Mouse (Mus musculus): ENCODE results near the gene AW146154. TPM values are rescaled to one million over a fixed set of nuclear protein-coding genes. Genes with fewer than 3 reads are reported as not detected.
"Not testable (repeated sequence)": the region's sequence is repeated elsewhere in the genome, so short reads cannot be mapped to it uniquely, and the experiment has no call there.

Gene AW146154
- polyA plus RNA-seq, 1 experiment, result 1.2 TPM

DNA sequence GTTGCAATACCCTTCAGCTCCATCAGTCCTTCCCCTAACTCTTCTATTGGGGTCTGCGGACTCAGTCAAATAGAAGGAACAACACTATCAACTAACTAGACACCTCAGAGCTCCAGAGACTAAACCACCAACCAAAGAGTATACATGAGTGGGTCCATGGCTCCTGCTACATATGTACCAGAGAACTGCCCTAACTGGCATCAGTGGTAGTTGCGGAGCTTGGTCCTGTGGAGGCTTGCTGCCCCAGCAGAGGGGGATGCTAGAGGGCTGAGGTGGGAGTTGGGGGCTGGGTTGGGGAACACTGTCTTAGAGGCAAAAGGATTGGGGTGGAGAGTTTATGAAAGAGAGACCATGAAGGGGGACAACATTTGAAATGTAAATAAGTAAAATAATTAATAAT is 1.8 kb downstream of the AW146154 start:
- Histone ChIP-seq H3K4me3 (ENCODE audit: control insufficient read depth, low read depth, low read length) (no peak overlapping the region), H3K27ac (ENCODE audit: control insufficient read depth, insufficient read depth, low read depth, low read length) (no peak overlapping the region), H3K27me3 (ENCODE audit: control insufficient read depth, insufficient read depth, low read length) (no peaks in the 10 kb centered on the region), H3K4me1 (ENCODE audit: control insufficient read depth, insufficient read depth, low read length) (peaks cover 4% of the 10 kb centered on the region), H3K36me3 (ENCODE audit: control insufficient read depth, insufficient read depth, low read length) (no peaks in the 10 kb centered on the region)
- no peak for TF ChIP-seq CTCF (IDR thresholded peaks at IDR 0.05; ENCODE audit: control insufficient read depth, insufficient read depth, insufficient replicate concordance, low read depth, low read length)

DNA sequence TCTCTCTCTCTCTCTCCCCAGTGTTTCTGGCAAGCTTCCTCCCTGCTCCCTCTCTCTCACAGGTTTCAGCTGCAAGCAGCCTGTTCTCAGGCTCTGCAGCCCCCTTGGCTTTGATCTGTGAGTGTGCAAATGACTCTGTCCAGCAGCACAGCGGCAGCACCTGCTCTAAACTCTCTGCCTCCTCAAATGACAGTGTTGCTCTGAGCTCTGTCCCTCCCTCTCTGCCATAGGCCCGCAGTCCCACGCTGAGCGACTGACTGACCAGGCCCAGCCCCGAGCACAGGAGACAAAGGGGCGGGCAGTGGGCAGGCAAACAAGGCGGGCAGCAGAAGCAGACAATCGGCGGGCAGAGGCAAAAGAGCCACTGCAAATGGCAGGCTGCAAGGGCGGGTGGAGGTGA is 47.8 kb downstream of the AW146154 start:
- TF ChIP-seq POLR2A (IDR thresholded peaks at IDR 0.05; ENCODE audit: control insufficient read depth, low read depth, low read length), result no peak
- TF ChIP-seq CTCF (IDR thresholded peaks at IDR 0.05; ENCODE audit: control insufficient read depth, insufficient read depth, insufficient replicate concordance, low read depth, low read length), result no peak
- Histone ChIP-seq H3K27ac (ENCODE audit: control insufficient read depth, insufficient read depth, low read depth, low read length) (no peak overlapping the region), H3K36me3 (ENCODE audit: control insufficient read depth, insufficient read depth, low read length) (no peaks in the 10 kb centered on the region), H3K4me3 (ENCODE audit: control insufficient read depth, low read depth, low read length) (no peak overlapping the region), H3K4me1 (ENCODE audit: control insufficient read depth, insufficient read depth, low read length) (peaks cover 2% of the 10 kb centered on the region; the same call in 1 of the 2 replicates), H3K27me3 (ENCODE audit: control insufficient read depth, insufficient read depth, low read length) (no peaks in the 10 kb centered on the region)

DNA sequence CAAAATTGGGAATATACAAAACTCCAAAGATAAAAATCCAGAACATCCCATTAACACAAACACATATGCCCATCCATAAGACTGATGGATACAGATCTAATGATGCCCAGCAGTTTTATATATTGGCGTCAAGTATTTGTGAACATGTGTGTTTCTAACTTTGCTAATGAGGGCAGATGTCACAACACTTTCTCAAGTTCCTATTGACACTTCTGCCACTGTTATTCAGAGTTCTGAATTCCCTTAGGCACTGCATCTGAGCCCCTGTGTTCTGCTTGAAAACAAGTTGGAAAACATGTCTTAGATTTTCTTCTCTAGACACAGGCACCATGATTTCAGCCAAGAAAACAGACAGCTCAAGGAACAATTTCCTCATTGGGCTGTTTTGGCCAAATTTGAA is 51.1 kb downstream of the AW146154 start, which contains the start of gene Vmn2r57:
Vmn2r57 (minus strand) TSS at position 101 of the 400 bp plus-strand sequence.
- not testable (repeated sequence) for H3K27me3 ChIP-seq (ENCODE audit: control insufficient read depth, insufficient read depth, low read length); H3K4me1 ChIP-seq (ENCODE audit: control insufficient read depth, insufficient read depth, low read length); H3K4me3 ChIP-seq (ENCODE audit: control insufficient read depth, low read depth, low read length); H3K36me3 ChIP-seq (ENCODE audit: control insufficient read depth, insufficient read depth, low read length); H3K27ac ChIP-seq (ENCODE audit: control insufficient read depth, insufficient read depth, low read depth, low read length)

Other genes with a start within 250 kb of the AW146154 start
- gene AI987944, start 106.5 kb downstream of the AW146154 start, polyA plus RNA-seq (2012; rRNA removed), result 16.5 and 19.3 TPM in 2 replicates
- 0.04 and 0.10 TPM in 2 replicates for gene Vmn2r57, start 51.2 kb downstream of the AW146154 start, polyA plus RNA-seq (2012; rRNA removed)
- 0.12 and 0.23 TPM in 2 replicates for gene Gm20449, start 473 bp downstream of the AW146154 start, polyA plus RNA-seq (2012; rRNA removed)
- 0.72 and 1.1 TPM in 2 replicates for gene Gm6871, start 73.8 kb upstream of the AW146154 start, polyA plus RNA-seq (2012; rRNA removed)
- 6.9 and 8.0 TPM in 2 replicates for gene 2610021A01Rik, start 99.3 kb upstream of the AW146154 start, polyA plus RNA-seq (2012; rRNA removed)
- gene Zfp788, start 133.3 kb upstream of the AW146154 start, polyA plus RNA-seq (2012; rRNA removed), result 1.9 and 2.1 TPM in 2 replicates

All from testis, adult 2 months (tissue).